Mouse (Mus musculus): ENCODE measurements around the gene Adgrg5. TPM values are rescaled to one million over a fixed set of nuclear protein-coding genes. Genes with fewer than 3 reads are reported as not detected.
A peak's percentile ranks its signal among the peaks of the same experiment; 100 is the strongest.

The Adgrg5 gene
- 0.11 and 0.21 TPM in 2 replicates for polyA plus RNA-seq (2014; fragmentation: Nextera tagmentation; extraction: Ambion mirVana)

GRCm38 (mm10) chr8:94923405-94923804, at the start of gene Adgrg5:
Gene Adgrg5, plus strand, starts transcription at chr8:94923694.
- H3K4me2 ChIP-seq (ENCODE audit: low read depth, low read length): no peak within 1 kb of the TSS
- H3K9me3 ChIP-seq (ENCODE audit: control insufficient read depth, low read length): no peaks in the 10 kb centered on the region
- H3K9ac ChIP-seq (replicated peaks; ENCODE audit: low read depth, low read length): no peak within 1 kb of the TSS
- WGBS: 56% methylated on average over 8 of the region's 8 CpGs
- no peaks in the 10 kb centered on the region for H3K4me1 ChIP-seq (ENCODE audit: control insufficient read depth, insufficient read depth, low read length)
- no peaks in the 10 kb centered on the region; the same call in 1 of the 2 replicates for H3K27me3 ChIP-seq (ENCODE audit: control insufficient read depth, insufficient read depth, low read length)
- no peaks in the 10 kb centered on the region for H3K36me3 ChIP-seq (ENCODE audit: control insufficient read depth, insufficient read depth, low read length)
- no peak within 1 kb of the TSS for H3K4me3 ChIP-seq (ENCODE audit: low read depth, low read length)
- H3K27ac ChIP-seq (ENCODE audit: low read depth, low read length): no peak within 1 kb of the TSS
- no peak for ATAC-seq (ENCODE audit: low read depth)

- no peak overlapping the region for H3K9ac ChIP-seq (replicated peaks; ENCODE audit: low read depth, low read length)
- H3K9me3 ChIP-seq (ENCODE audit: control insufficient read depth, low read length): no peaks in the 10 kb centered on the region
- no peaks in the 10 kb centered on the region for H3K36me3 ChIP-seq (ENCODE audit: control insufficient read depth, insufficient read depth, low read length)
- H3K4me1 ChIP-seq (ENCODE audit: control insufficient read depth, insufficient read depth, low read length): peaks cover 16% of the 10 kb centered on the region
- no peak for ATAC-seq (ENCODE audit: low read depth)
- H3K4me3 ChIP-seq (ENCODE audit: low read depth, low read length): peak overlapping the region; percentile 9; the same call in 1 of the 2 replicates
- peak overlapping the region; percentile 77; the same call in 1 of the 2 replicates for H3K4me2 ChIP-seq (ENCODE audit: low read depth, low read length)
- peaks cover 10% of the 10 kb centered on the region for H3K27me3 ChIP-seq (ENCODE audit: control insufficient read depth, insufficient read depth, low read length)
- no peak overlapping the region for H3K27ac ChIP-seq (ENCODE audit: low read depth, low read length)
- 17% methylated on average over 6 of the region's 6 CpGs for WGBS
Measured at GRCm38 (mm10) chr8:94874358-94874757, 49.1 kb upstream of the Adgrg5 start.

- Histone ChIP-seq H3K27me3 (ENCODE audit: control insufficient read depth, insufficient read depth, low read length) (peaks cover 10% of the 10 kb centered on the region), H3K4me2 (ENCODE audit: low read depth, low read length) (peak overlapping the region; percentile 77), H3K36me3 (ENCODE audit: control insufficient read depth, insufficient read depth, low read length) (no peaks in the 10 kb centered on the region), H3K4me3 (ENCODE audit: low read depth, low read length) (peak overlapping the region; percentile 51), H3K9me3 (ENCODE audit: control insufficient read depth, low read length) (no peaks in the 10 kb centered on the region), H3K4me1 (ENCODE audit: control insufficient read depth, insufficient read depth, low read length) (peaks cover 10% of the 10 kb centered on the region), H3K9ac (replicated peaks; ENCODE audit: low read depth, low read length) (peak overlapping the region; percentile 52; the same call in 1 of the 2 replicates), H3K27ac (ENCODE audit: low read depth, low read length) (no peak overlapping the region)
- WGBS: 14% methylated on average over 17 of the region's 17 CpGs
- ATAC-seq (ENCODE audit: low read depth): no peak
Measured at GRCm38 (mm10) chr8:94875096-94875870, 48.2 kb upstream of the Adgrg5 start.

GRCm38 (mm10) chr8:94875871-94876150, 47.7 kb upstream of the Adgrg5 start:
- H3K9me3 ChIP-seq (ENCODE audit: control insufficient read depth, low read length): no peaks in the 10 kb centered on the region
- H3K9ac ChIP-seq (replicated peaks; ENCODE audit: low read depth, low read length): peak overlapping the region; percentile 52
- H3K36me3 ChIP-seq (ENCODE audit: control insufficient read depth, insufficient read depth, low read length): no peaks in the 10 kb centered on the region
- H3K4me1 ChIP-seq (ENCODE audit: control insufficient read depth, insufficient read depth, low read length): peaks cover 10% of the 10 kb centered on the region
- H3K27ac ChIP-seq (ENCODE audit: low read depth, low read length): no peak overlapping the region
- peak overlapping the region; percentile 51 for H3K4me3 ChIP-seq (ENCODE audit: low read depth, low read length)
- WGBS: 3% methylated on average over 9 of the region's 20 CpGs
- no peak for ATAC-seq (ENCODE audit: low read depth)
- peak overlapping the region; percentile 77 for H3K4me2 ChIP-seq (ENCODE audit: low read depth, low read length)
- peaks cover 10% of the 10 kb centered on the region for H3K27me3 ChIP-seq (ENCODE audit: control insufficient read depth, insufficient read depth, low read length)

GRCm38 (mm10) chr8:94876197-94876730, 47.2 kb upstream of the Adgrg5 start, which contains the start of gene Dok4:
Gene Dok4, minus strand, starts transcription at chr8:94876330.
- no peak within 1 kb of the TSS for H3K27ac ChIP-seq (ENCODE audit: low read depth, low read length)

GRCm38 (mm10) chr8:94876820-94877219, 46.7 kb upstream of the Adgrg5 start:
- no peak overlapping the region for H3K4me3 ChIP-seq (ENCODE audit: low read depth, low read length)
- no peak overlapping the region for H3K27ac ChIP-seq (ENCODE audit: low read depth, low read length)
- H3K36me3 ChIP-seq (ENCODE audit: control insufficient read depth, insufficient read depth, low read length): no peaks in the 10 kb centered on the region
- H3K9ac ChIP-seq (replicated peaks; ENCODE audit: low read depth, low read length): no peak overlapping the region
- H3K4me2 ChIP-seq (ENCODE audit: low read depth, low read length): no peak overlapping the region
- peaks cover 7% of the 10 kb centered on the region; the same call in 1 of the 2 replicates for H3K4me1 ChIP-seq (ENCODE audit: control insufficient read depth, insufficient read depth, low read length)
- H3K27me3 ChIP-seq (ENCODE audit: control insufficient read depth, insufficient read depth, low read length): peaks cover 10% of the 10 kb centered on the region
- no peak for ATAC-seq (ENCODE audit: low read depth)
- 38% methylated on average over 3 of the region's 3 CpGs for WGBS
- H3K9me3 ChIP-seq (ENCODE audit: control insufficient read depth, low read length): no peaks in the 10 kb centered on the region

More at GRCm38 (mm10) chr8:94876197-94876730, 47.2 kb upstream of the Adgrg5 start, which contains the start of gene Dok4:
- peak within 1 kb of the TSS; percentile 52 for H3K9ac ChIP-seq (replicated peaks; ENCODE audit: low read depth, low read length)
- H3K4me3 ChIP-seq (ENCODE audit: low read depth, low read length): peak within 1 kb of the TSS; percentile 51
- WGBS: 2% methylated on average over 20 of the region's 37 CpGs
- H3K36me3 ChIP-seq (ENCODE audit: control insufficient read depth, insufficient read depth, low read length): no peaks in the 10 kb centered on the region
- H3K27me3 ChIP-seq (ENCODE audit: control insufficient read depth, insufficient read depth, low read length): peaks cover 10% of the 10 kb centered on the region
- H3K4me1 ChIP-seq (ENCODE audit: control insufficient read depth, insufficient read depth, low read length): peaks cover 10% of the 10 kb centered on the region
- peak within 1 kb of the TSS; percentile 77 for H3K4me2 ChIP-seq (ENCODE audit: low read depth, low read length)
- ATAC-seq (ENCODE audit: low read depth): peak; percentile 54; the same call in 1 of the 2 replicates
- H3K9me3 ChIP-seq (ENCODE audit: control insufficient read depth, low read length): no peaks in the 10 kb centered on the region

- H3K4me2 ChIP-seq (ENCODE audit: low read depth, low read length): no peak overlapping the region
- no peak overlapping the region for H3K9ac ChIP-seq (replicated peaks; ENCODE audit: low read depth, low read length)
- H3K9me3 ChIP-seq (ENCODE audit: control insufficient read depth, low read length): no peaks in the 10 kb centered on the region
- H3K4me3 ChIP-seq (ENCODE audit: low read depth, low read length): no peak overlapping the region
- WGBS: 80% methylated on average over 4 of the region's 4 CpGs
- no peaks in the 10 kb centered on the region for H3K36me3 ChIP-seq (ENCODE audit: control insufficient read depth, insufficient read depth, low read length)
- ATAC-seq (ENCODE audit: low read depth): no peak
- no peaks in the 10 kb centered on the region for H3K27me3 ChIP-seq (ENCODE audit: control insufficient read depth, insufficient read depth, low read length)
- H3K4me1 ChIP-seq (ENCODE audit: control insufficient read depth, insufficient read depth, low read length): no peaks in the 10 kb centered on the region
- H3K27ac ChIP-seq (ENCODE audit: low read depth, low read length): no peak overlapping the region
Measured at GRCm38 (mm10) chr8:94880742-94881141, 42.8 kb upstream of the Adgrg5 start.

- no peaks in the 10 kb centered on the region for H3K27me3 ChIP-seq (ENCODE audit: control insufficient read depth, insufficient read depth, low read length)
- ATAC-seq (ENCODE audit: low read depth): no peak
- no peaks in the 10 kb centered on the region for H3K4me1 ChIP-seq (ENCODE audit: control insufficient read depth, insufficient read depth, low read length)
- H3K4me2 ChIP-seq (ENCODE audit: low read depth, low read length): no peak overlapping the region
- H3K9ac ChIP-seq (replicated peaks; ENCODE audit: low read depth, low read length): no peak overlapping the region
- no peak overlapping the region for H3K27ac ChIP-seq (ENCODE audit: low read depth, low read length)
- no peaks in the 10 kb centered on the region for H3K9me3 ChIP-seq (ENCODE audit: control insufficient read depth, low read length)
- no peaks in the 10 kb centered on the region for H3K36me3 ChIP-seq (ENCODE audit: control insufficient read depth, insufficient read depth, low read length)
- 41% methylated on average over 14 of the region's 14 CpGs for WGBS
- no peak overlapping the region for H3K4me3 ChIP-seq (ENCODE audit: low read depth, low read length)
Measured at GRCm38 (mm10) chr8:94888383-94889036, 35.0 kb upstream of the Adgrg5 start.

GRCm38 (mm10) chr8:94892917-94893316, 30.6 kb upstream of the Adgrg5 start:
- H3K9ac ChIP-seq (replicated peaks; ENCODE audit: low read depth, low read length): no peak overlapping the region
- H3K4me2 ChIP-seq (ENCODE audit: low read depth, low read length): no peak overlapping the region
- no peak for ATAC-seq (ENCODE audit: low read depth)
- no peak overlapping the region for H3K27ac ChIP-seq (ENCODE audit: low read depth, low read length)
- 39% methylated on average over 2 of the region's 2 CpGs for WGBS
- no peak overlapping the region for H3K4me3 ChIP-seq (ENCODE audit: low read depth, low read length)
- no peaks in the 10 kb centered on the region for H3K27me3 ChIP-seq (ENCODE audit: control insufficient read depth, insufficient read depth, low read length)
- H3K4me1 ChIP-seq (ENCODE audit: control insufficient read depth, insufficient read depth, low read length): no peaks in the 10 kb centered on the region
- H3K9me3 ChIP-seq (ENCODE audit: control insufficient read depth, low read length): no peaks in the 10 kb centered on the region
- H3K36me3 ChIP-seq (ENCODE audit: control insufficient read depth, insufficient read depth, low read length): no peaks in the 10 kb centered on the region

Measured in neural tube, embryonic 14.5 days (tissue).